Mouse (Mus musculus) testis, adult 2 months (tissue): ENCODE data around the gene Nos1. TPM values are rescaled to one million over a fixed set of nuclear protein-coding genes. Genes with fewer than 3 reads are reported as not detected.

Experiments
- H3K27ac ChIP-seq: fragments of 200-500 bp; 2 replicates; pipeline ENCODE4 v1.5.1; 2012; ENCODE audit warnings: low read depth, low read length; ENCODE audit not compliant: control insufficient read depth, insufficient read depth
- H3K27me3 ChIP-seq: fragments of 200-500 bp; 2 replicates; pipeline ENCODE4 v1.6.1; 2012; ENCODE audit warnings: mild to moderate bottlenecking, low read length, moderate library complexity; ENCODE audit not compliant: control insufficient read depth, insufficient read depth
- H3K36me3 ChIP-seq: fragments of 200-500 bp; 2 replicates; pipeline ENCODE4 v1.6.1; 2012; ENCODE audit warnings: mild to moderate bottlenecking, low read length; ENCODE audit not compliant: control insufficient read depth, insufficient read depth
- H3K4me1 ChIP-seq: fragments of 200-500 bp; 2 replicates; pipeline ENCODE4 v1.6.1; 2012; ENCODE audit warnings: low read length; ENCODE audit not compliant: control insufficient read depth, insufficient read depth
- H3K4me3 ChIP-seq: fragments of 200-500 bp; 2 replicates; pipeline ENCODE4 v1.5.1; 2012; ENCODE audit warnings: low read depth, mild to moderate bottlenecking, low read length, moderate library complexity, mixed read lengths; ENCODE audit not compliant: control insufficient read depth
- CTCF ChIP-seq: fragments of 200-500 bp; IDR thresholded peaks from 2 replicates; pipeline ENCODE4 v1.5.1; 2012; ENCODE audit warnings: low read depth, mild to moderate bottlenecking, inconsistent platforms, low read length, moderate library complexity; ENCODE audit not compliant: control insufficient read depth, insufficient read depth, insufficient replicate concordance
- POLR2A ChIP-seq: fragments of 200-500 bp; IDR thresholded peaks from 2 replicates; pipeline ENCODE4 v1.6.1; 2012; ENCODE audit warnings: low read depth, mild to moderate bottlenecking, inconsistent platforms, low read length, moderate library complexity; ENCODE audit not compliant: control insufficient read depth
- polyA plus RNA-seq: library from polyadenylated mRNA; depleted of rRNA; stranded (reverse); fragments of >200 nt; gene quantifications from 2 replicates; pipeline ENCODE4 v1.2.3, GENCODE M21; 2012

Gene Nos1
- polyA plus RNA-seq, 1 experiment: 0.94 TPM

GRCm38 (mm10) chr5:117888126-117888525, 107.3 kb downstream of the Nos1 start:
- no peaks in the 10 kb centered on the region for H3K36me3 ChIP-seq
- H3K4me3 ChIP-seq: no peak overlapping the region
- no peak overlapping the region for H3K27ac ChIP-seq
- no peak for TF ChIP-seq CTCF
- no peak for TF ChIP-seq POLR2A
- H3K4me1 ChIP-seq: no peaks in the 10 kb centered on the region
- H3K27me3 ChIP-seq: no peaks in the 10 kb centered on the region

DNA sequence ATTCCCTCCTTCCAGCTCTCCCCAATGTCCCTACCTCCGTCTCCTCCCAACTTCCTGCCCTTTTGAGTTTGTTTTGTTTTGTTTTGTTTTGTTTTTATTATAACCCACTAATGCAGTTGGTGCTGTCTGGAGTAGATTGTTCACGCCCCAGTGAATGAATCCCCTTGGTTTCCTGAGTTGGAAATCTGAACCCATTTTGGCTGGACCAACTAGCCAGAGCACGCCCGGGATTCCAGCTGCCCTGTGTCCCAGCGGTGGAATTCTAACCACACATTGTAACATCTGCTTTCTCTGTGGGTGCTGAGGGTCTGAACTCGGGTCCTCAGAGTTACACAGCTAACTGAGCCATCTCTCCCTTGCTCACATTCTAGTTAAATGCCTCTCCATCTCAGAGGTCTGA, 108.1 kb downstream of the Nos1 start:
- no peaks in the 10 kb centered on the region for H3K36me3 ChIP-seq
- no peak overlapping the region for H3K4me3 ChIP-seq
- no peak overlapping the region for H3K27ac ChIP-seq
- no peak for TF ChIP-seq CTCF
- H3K4me1 ChIP-seq: no peaks in the 10 kb centered on the region
- H3K27me3 ChIP-seq: no peaks in the 10 kb centered on the region

GRCm38 (mm10) chr5:117889571-117889970, 108.7 kb downstream of the Nos1 start:
- no peaks in the 10 kb centered on the region for H3K36me3 ChIP-seq
- H3K4me3 ChIP-seq: no peak overlapping the region
- no peak for TF ChIP-seq POLR2A
- no peak for TF ChIP-seq CTCF
- H3K27me3 ChIP-seq: no peaks in the 10 kb centered on the region
- H3K4me1 ChIP-seq: no peaks in the 10 kb centered on the region
- no peak overlapping the region for H3K27ac ChIP-seq

- no peak overlapping the region for H3K4me3 ChIP-seq
- TF ChIP-seq POLR2A (no peak), CTCF (no peak)
- H3K36me3 ChIP-seq: no peaks in the 10 kb centered on the region
- no peaks in the 10 kb centered on the region for H3K27me3 ChIP-seq
- no peak overlapping the region for H3K27ac ChIP-seq
- no peaks in the 10 kb centered on the region for H3K4me1 ChIP-seq
Measured at GRCm38 (mm10) chr5:117890871-117891270, 110.0 kb downstream of the Nos1 start.

DNA sequence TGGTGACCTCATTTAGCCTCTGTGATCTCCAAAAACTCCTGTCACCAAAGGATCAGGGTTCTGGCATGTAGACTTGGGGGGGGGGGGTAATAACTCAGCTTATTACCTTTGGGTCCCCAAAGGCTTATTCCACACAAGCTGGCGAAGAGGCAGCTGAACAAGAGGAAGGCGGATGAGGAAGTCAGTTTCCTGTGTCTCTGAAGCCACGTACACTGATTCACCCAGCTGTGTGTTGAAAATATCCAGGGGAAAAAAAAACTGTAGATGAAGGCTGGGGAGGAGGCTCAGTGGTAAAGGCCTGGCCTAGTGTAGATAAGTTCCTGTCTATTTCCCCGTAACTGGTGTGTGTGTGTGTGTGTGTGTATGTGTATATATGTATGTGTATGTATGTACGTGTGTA, 110.7 kb downstream of the Nos1 start:
- H3K27ac ChIP-seq: no peak overlapping the region
- H3K4me3 ChIP-seq: no peak overlapping the region
- no peaks in the 10 kb centered on the region for H3K36me3 ChIP-seq
- no peaks in the 10 kb centered on the region for H3K4me1 ChIP-seq
- TF ChIP-seq POLR2A (no peak), CTCF (no peak)
- no peaks in the 10 kb centered on the region for H3K27me3 ChIP-seq

DNA sequence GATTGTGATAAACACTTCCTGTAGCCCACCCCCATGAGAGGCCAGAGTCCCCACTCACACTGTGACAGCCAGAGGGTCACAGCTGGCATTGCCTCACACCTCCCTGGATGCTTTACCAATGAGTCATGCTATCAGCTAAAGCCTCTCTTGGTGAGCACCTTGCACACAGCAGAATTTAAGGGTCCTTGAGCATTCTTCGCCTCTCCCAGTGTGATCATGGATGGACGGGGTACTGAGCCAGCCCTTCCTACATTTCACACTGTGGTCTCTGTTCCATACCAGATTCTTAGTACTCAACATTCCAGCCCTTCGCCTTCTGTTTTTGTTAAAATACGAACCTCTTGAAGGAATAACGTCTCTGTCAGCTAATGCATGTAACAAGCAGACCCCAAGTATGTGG, 113.2 kb downstream of the Nos1 start:
- Histone ChIP-seq H3K36me3 (no peaks in the 10 kb centered on the region), H3K4me3 (no peak overlapping the region), H3K4me1 (no peaks in the 10 kb centered on the region), H3K27ac (no peak overlapping the region), H3K27me3 (no peaks in the 10 kb centered on the region)
- no peak for TF ChIP-seq CTCF
- no peak for TF ChIP-seq POLR2A

- Histone ChIP-seq H3K27me3 (no peaks in the 10 kb centered on the region), H3K27ac (no peak overlapping the region), H3K36me3 (no peaks in the 10 kb centered on the region), H3K4me1 (no peaks in the 10 kb centered on the region), H3K4me3 (no peak overlapping the region)
- no peak for TF ChIP-seq POLR2A
- TF ChIP-seq CTCF: no peak
Measured at GRCm38 (mm10) chr5:117898055-117898806, 117.4 kb downstream of the Nos1 start.

GRCm38 (mm10) chr5:117899361-117899760, 118.5 kb downstream of the Nos1 start:
- no peak overlapping the region for H3K4me3 ChIP-seq
- no peak overlapping the region for H3K27ac ChIP-seq
- H3K36me3 ChIP-seq: no peaks in the 10 kb centered on the region
- H3K4me1 ChIP-seq: no peaks in the 10 kb centered on the region
- H3K27me3 ChIP-seq: no peaks in the 10 kb centered on the region
- TF ChIP-seq CTCF (no peak), POLR2A (no peak)
